ENCODE assay signal across 9 mouse cellular contexts in the genomic region with DNA sequence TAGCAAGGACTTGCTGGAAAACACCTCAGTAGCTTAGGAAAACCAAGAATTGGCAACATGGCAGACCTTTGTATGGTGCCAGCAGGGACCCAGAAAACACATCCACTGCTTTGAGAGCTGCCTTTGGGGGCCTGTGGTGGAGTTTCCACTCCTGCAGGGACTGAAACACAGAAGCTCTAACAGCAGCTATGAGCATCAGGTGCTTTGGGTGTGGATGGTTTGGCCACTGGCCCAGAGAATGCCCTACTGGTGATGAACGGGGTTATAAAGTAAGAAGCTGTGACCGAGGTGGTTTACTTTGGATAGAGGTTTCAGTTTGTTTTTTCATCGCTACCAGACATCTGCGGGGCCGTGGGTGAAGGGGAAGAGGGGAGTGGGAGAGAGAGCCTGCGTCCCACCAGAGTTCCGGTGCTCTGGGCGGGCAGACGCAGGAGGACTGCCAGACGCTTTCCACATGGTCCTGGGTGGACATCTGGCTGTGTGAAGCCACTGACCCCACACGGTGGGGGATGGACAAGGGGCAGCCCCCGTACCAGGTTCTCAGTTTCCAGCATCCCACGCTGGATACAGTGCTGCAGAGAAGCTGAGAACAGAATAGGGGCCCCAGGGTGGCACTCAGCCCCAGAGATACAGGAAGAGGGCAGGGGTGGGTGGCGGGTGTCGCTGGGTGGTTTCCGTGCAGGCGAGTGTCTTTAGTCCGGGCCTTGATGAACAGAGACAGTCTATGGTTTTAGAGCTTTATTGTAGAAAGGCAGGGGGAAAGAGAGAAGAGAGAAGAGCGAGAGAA.
DNase-seq lines count a peak whose midpoint lies in the region; ATAC-seq and TF ChIP-seq lines count a peak whose summit lies in the region.
"Had no signal": no experiment of that assay in that cellular context is flagged by ENCODE, and none has a peak within 500 bp of the region (broad histone marks: within the 10 kb centered on the region; RNA-seq: fewer than 3 reads in every experiment).

No protein-coding gene starts in this region.

- no peaks in the 10 kb centered on the region for H3K27me3 ChIP-seq in lung, embryonic 15.5 days
- H3K27me3 ChIP-seq in liver, embryonic 15.5 days: 0 out of 2 replicates have a peak, but pooled peaks cover 2% of the 10 kb centered on the region
- H3K27me3 ChIP-seq in midbrain, embryonic 14.5 days (ENCODE audit: control insufficient read depth, insufficient read depth, low read length): no peaks in the 10 kb centered on the region
- H3K27me3 ChIP-seq in hindbrain, embryonic 12.5 days: no peaks in the 10 kb centered on the region
- H3K27me3 ChIP-seq: hindbrain, embryonic 15.5 days had no signal

- 28% methylated on average over 19 of the region's 19 CpGs for WGBS in lung, embryonic 15.5 days
- WGBS in lung, adult 2 months: 27% methylated on average over 19 of the region's 19 CpGs
- 39% methylated on average over 19 of the region's 19 CpGs for whole genome bisulfite sequencing in liver, embryonic 15.5 days (ENCODE audit: insufficient replicate concordance)
- 72% methylated on average over 19 of the region's 19 CpGs for whole genome bisulfite sequencing in midbrain, embryonic 14.5 days
- WGBS in hindbrain, embryonic 12.5 days: 62% methylated on average over 19 of the region's 19 CpGs

- 0 out of 2 replicates have a peak overlapping the region, but pooled peaks have one; percentile 2 for H3K4me3 ChIP-seq in lung, embryonic 15.5 days
- no peak overlapping the region for H3K4me3 ChIP-seq in lung, adult 2 months (replicated peaks; ENCODE audit: extremely low read depth, low read depth, low read length)
- H3K4me3 ChIP-seq in liver, embryonic 15.5 days (replicated peaks): no peak overlapping the region
- H3K4me3 ChIP-seq in midbrain, embryonic 14.5 days (replicated peaks; ENCODE audit: low read depth, low read length): no peak overlapping the region
- H3K4me3 ChIP-seq in hindbrain, embryonic 12.5 days: no peak overlapping the region
- H3K4me3 ChIP-seq: hindbrain, embryonic 15.5 days had no signal

- H3K27ac ChIP-seq in lung, embryonic 15.5 days: no peak overlapping the region
- H3K27ac ChIP-seq in liver, embryonic 15.5 days (replicated peaks): no peak overlapping the region
- H3K27ac ChIP-seq in midbrain, embryonic 14.5 days (replicated peaks; ENCODE audit: low read depth, low read length): no peak overlapping the region
- no peak overlapping the region for H3K27ac ChIP-seq in hindbrain, embryonic 12.5 days
- H3K27ac ChIP-seq: hindbrain, embryonic 15.5 days; liver, embryonic 14.5 days had no signal

- DNase-seq in lung, adult 2 months: no peak
- DNase-seq in NIH3T3 (ENCODE audit: low read depth): peak; percentile 44
- DNase-seq in thymus, postnatal 0 days (ENCODE audit: low spot score): peak; percentile 68
- DNase-seq in midbrain, embryonic 14.5 days: no peak

- ATAC-seq in lung, embryonic 15.5 days (ENCODE audit: borderline replicate concordance, extremely low read depth, low FRiP score, low TSS enrichment): no peak
- ATAC-seq in liver, embryonic 15.5 days (ENCODE audit: insufficient read depth): no peak
- ATAC-seq in midbrain, embryonic 14.5 days (ENCODE audit: low FRiP score, low TSS enrichment): no peak
- ATAC-seq in hindbrain, embryonic 12.5 days (ENCODE audit: low FRiP score): no peak

- no peaks in the 10 kb centered on the region for H3K36me3 ChIP-seq in lung, embryonic 15.5 days
- H3K36me3 ChIP-seq in liver, embryonic 15.5 days (replicated peaks): no peaks in the 10 kb centered on the region
- no peaks in the 10 kb centered on the region for H3K36me3 ChIP-seq in midbrain, embryonic 14.5 days (ENCODE audit: control insufficient read depth, insufficient read depth, low read length)
- H3K36me3 ChIP-seq in hindbrain, embryonic 12.5 days: no peaks in the 10 kb centered on the region
- H3K36me3 ChIP-seq: hindbrain, embryonic 15.5 days had no signal

- H3K9ac ChIP-seq in lung, embryonic 15.5 days: no peak overlapping the region
- H3K9ac ChIP-seq in liver, embryonic 15.5 days: no peak overlapping the region; the same call in 1 of the 2 replicates
- H3K9ac ChIP-seq in midbrain, embryonic 14.5 days (replicated peaks; ENCODE audit: low read length): no peak overlapping the region
- H3K9ac ChIP-seq in hindbrain, embryonic 12.5 days: no peak overlapping the region
- H3K9ac ChIP-seq: hindbrain, embryonic 15.5 days; liver, embryonic 14.5 days had no signal

- peak overlapping the region; percentile 9; the same call in 1 of the 2 replicates for H3K4me2 ChIP-seq in lung, embryonic 15.5 days
- peak overlapping the region; percentile 15; the same call in 1 of the 2 replicates for H3K4me2 ChIP-seq in liver, embryonic 15.5 days
- no peak overlapping the region for H3K4me2 ChIP-seq in midbrain, embryonic 14.5 days (ENCODE audit: low read length)
- H3K4me2 ChIP-seq in hindbrain, embryonic 12.5 days (replicated peaks): no peak overlapping the region
- H3K4me2 ChIP-seq: hindbrain, embryonic 15.5 days had no signal

- no peaks in the 10 kb centered on the region for H3K9me3 ChIP-seq in lung, embryonic 15.5 days
- H3K9me3 ChIP-seq in liver, embryonic 15.5 days (replicated peaks): no peaks in the 10 kb centered on the region
- no peaks in the 10 kb centered on the region for H3K9me3 ChIP-seq in midbrain, embryonic 14.5 days (ENCODE audit: control insufficient read depth, low read length)
- H3K9me3 ChIP-seq in hindbrain, embryonic 12.5 days (replicated peaks): no peaks in the 10 kb centered on the region
- H3K9me3 ChIP-seq: hindbrain, embryonic 15.5 days had no signal

- H3K4me1 ChIP-seq in lung, embryonic 15.5 days: peaks cover 18% of the 10 kb centered on the region
- H3K4me1 ChIP-seq in lung, adult 2 months (ENCODE audit: control insufficient read depth, insufficient read depth, low read length): peaks cover 9% of the 10 kb centered on the region
- peaks cover 48% of the 10 kb centered on the region for H3K4me1 ChIP-seq in liver, embryonic 15.5 days (replicated peaks)
- H3K4me1 ChIP-seq in midbrain, embryonic 14.5 days (ENCODE audit: control insufficient read depth, insufficient read depth, low read length): no peaks in the 10 kb centered on the region
- H3K4me1 ChIP-seq in hindbrain, embryonic 12.5 days: 0 out of 2 replicates have a peak, but pooled peaks cover 7% of the 10 kb centered on the region

- no peak for TF ChIP-seq POLR2A in lung, adult 2 months (IDR thresholded peaks at IDR 0.05; ENCODE audit: borderline replicate concordance, extremely low read depth, low read depth, low read length)

- no peak for TF ChIP-seq CTCF in lung, adult 2 months (IDR thresholded peaks at IDR 0.05; ENCODE audit: insufficient read depth, low read length)

Comparison
In these comparisons a context has a peak if more than half of its experiments do, and no peak if none do; other contexts are left out.
1. H3K4me2 ChIP-seq: peak in lung, embryonic 15.5 days (single experiment) and liver, embryonic 15.5 days (single experiment); none in midbrain, embryonic 14.5 days (single experiment) and hindbrain, embryonic 12.5 days (single experiment).
2. DNase-seq: peak in NIH3T3 (single experiment) and thymus, postnatal 0 days (single experiment); none in lung, adult 2 months (single experiment) and midbrain, embryonic 14.5 days (single experiment).